Mouse (Mus musculus): ENCODE data around the gene Rbpjl. TPM values are rescaled to one million over a fixed set of nuclear protein-coding genes. Genes with fewer than 3 reads are reported as not detected.

The Rbpjl gene
- polyA plus RNA-seq, 1 experiment from 2014 or later: 0.11 TPM

DNA sequence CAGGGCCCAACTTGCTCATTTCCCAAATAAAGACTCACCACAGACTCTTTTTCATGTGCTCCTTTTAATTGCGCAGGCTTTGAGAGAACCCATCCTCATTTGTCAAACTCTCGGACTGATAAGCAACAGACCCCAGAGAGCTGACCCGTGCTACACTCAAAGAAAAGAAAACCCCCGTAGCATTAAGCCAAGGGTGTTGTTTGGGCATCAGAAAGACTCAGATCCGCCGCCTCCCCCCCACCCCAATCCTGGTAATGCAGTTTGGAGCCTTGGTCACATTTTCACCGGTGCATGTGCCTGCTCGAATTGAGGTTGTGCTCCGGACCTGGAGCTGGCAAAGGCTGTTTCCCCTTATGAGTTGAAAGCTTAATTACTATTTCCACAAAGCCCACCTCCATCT lies 2.1 kb downstream of the Rbpjl start, which contains the start of gene Matn4:
Gene Matn4 (minus strand): TSS at position 101 of the 400 bp plus-strand sequence.
- Histone ChIP-seq H3K9me3 (ENCODE audit: control insufficient read depth, low read length) (no peaks in the 10 kb centered on the region), H3K4me2 (ENCODE audit: low read depth, low read length) (peak within 1 kb of the TSS; percentile 47), H3K9ac (replicated peaks; ENCODE audit: low read depth, low read length) (peak within 1 kb of the TSS; percentile 41; the same call in 1 of the 2 replicates), H3K36me3 (ENCODE audit: control insufficient read depth, insufficient read depth, low read length) (no peaks in the 10 kb centered on the region), H3K27ac (ENCODE audit: low read depth, low read length) (no peak within 1 kb of the TSS), H3K27me3 (ENCODE audit: control insufficient read depth, insufficient read depth, low read length) (peaks cover 68% of the 10 kb centered on the region), H3K4me1 (ENCODE audit: control insufficient read depth, insufficient read depth, low read length) (peaks cover 11% of the 10 kb centered on the region; the same call in 1 of the 2 replicates), H3K4me3 (ENCODE audit: low read depth, low read length) (peak within 1 kb of the TSS; percentile 27)
- 10% methylated on average over 9 of the region's 9 CpGs for WGBS
- no peak for ATAC-seq (ENCODE audit: low read depth)

DNA sequence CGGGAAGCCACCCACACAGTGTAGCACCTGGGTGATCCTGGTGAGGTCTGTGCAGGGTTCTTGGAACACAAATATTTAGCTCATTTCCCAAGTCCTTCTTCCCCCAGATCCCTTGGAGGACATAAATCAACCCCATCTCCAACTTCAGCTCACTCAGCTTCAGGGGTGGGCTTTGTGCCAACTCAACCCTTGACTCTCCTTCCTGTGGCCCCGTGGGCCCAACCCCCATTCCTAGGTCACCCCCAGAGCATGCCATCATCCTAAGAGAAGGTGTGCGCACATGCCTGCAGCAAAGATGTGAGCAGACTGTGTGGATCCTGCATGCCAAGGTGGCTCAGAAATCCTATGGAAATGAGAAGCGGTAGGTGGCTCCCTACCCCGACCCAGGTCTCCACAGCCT lies 2.6 kb downstream of the Rbpjl start:
- no peaks in the 10 kb centered on the region for H3K9me3 ChIP-seq (ENCODE audit: control insufficient read depth, low read length)
- H3K36me3 ChIP-seq (ENCODE audit: control insufficient read depth, insufficient read depth, low read length): no peaks in the 10 kb centered on the region
- peaks cover 66% of the 10 kb centered on the region for H3K27me3 ChIP-seq (ENCODE audit: control insufficient read depth, insufficient read depth, low read length)
- no peak overlapping the region for H3K27ac ChIP-seq (ENCODE audit: low read depth, low read length)
- 44% methylated on average over 5 of the region's 5 CpGs for WGBS
- no peak for ATAC-seq (ENCODE audit: low read depth)
- no peak overlapping the region for H3K4me2 ChIP-seq (ENCODE audit: low read depth, low read length)
- peaks cover 8% of the 10 kb centered on the region; the same call in 1 of the 2 replicates for H3K4me1 ChIP-seq (ENCODE audit: control insufficient read depth, insufficient read depth, low read length)
- no peak overlapping the region for H3K4me3 ChIP-seq (ENCODE audit: low read depth, low read length)
- H3K9ac ChIP-seq (replicated peaks; ENCODE audit: low read depth, low read length): no peak overlapping the region

GRCm38 (mm10) chr2:164407708-164408107 lies 4.8 kb downstream of the Rbpjl start:
- peaks cover 47% of the 10 kb centered on the region for H3K27me3 ChIP-seq (ENCODE audit: control insufficient read depth, insufficient read depth, low read length)
- H3K4me3 ChIP-seq (ENCODE audit: low read depth, low read length): no peak overlapping the region
- H3K36me3 ChIP-seq (ENCODE audit: control insufficient read depth, insufficient read depth, low read length): no peaks in the 10 kb centered on the region
- no peak overlapping the region for H3K9ac ChIP-seq (replicated peaks; ENCODE audit: low read depth, low read length)
- no peaks in the 10 kb centered on the region for H3K9me3 ChIP-seq (ENCODE audit: control insufficient read depth, low read length)
- WGBS: under 1% methylated on average over 22 of the region's 22 CpGs
- H3K27ac ChIP-seq (ENCODE audit: low read depth, low read length): no peak overlapping the region
- H3K4me1 ChIP-seq (ENCODE audit: control insufficient read depth, insufficient read depth, low read length): peaks cover 7% of the 10 kb centered on the region; the same call in 1 of the 2 replicates
- 0 out of 2 replicates have a peak, but pooled peaks have one; percentile 31 for ATAC-seq (ENCODE audit: low read depth)
- H3K4me2 ChIP-seq (ENCODE audit: low read depth, low read length): no peak overlapping the region

- H3K27ac ChIP-seq (ENCODE audit: low read depth, low read length): no peak overlapping the region
- ATAC-seq (ENCODE audit: low read depth): no peak
- H3K4me3 ChIP-seq (ENCODE audit: low read depth, low read length): no peak overlapping the region
- no peaks in the 10 kb centered on the region for H3K36me3 ChIP-seq (ENCODE audit: control insufficient read depth, insufficient read depth, low read length)
- H3K27me3 ChIP-seq (ENCODE audit: control insufficient read depth, insufficient read depth, low read length): peaks cover 3% of the 10 kb centered on the region; the same call in 1 of the 2 replicates
- H3K9me3 ChIP-seq (ENCODE audit: control insufficient read depth, low read length): no peaks in the 10 kb centered on the region
- H3K4me2 ChIP-seq (ENCODE audit: low read depth, low read length): peak overlapping the region; percentile 14; the same call in 1 of the 2 replicates
- no peaks in the 10 kb centered on the region for H3K4me1 ChIP-seq (ENCODE audit: control insufficient read depth, insufficient read depth, low read length)
- H3K9ac ChIP-seq (replicated peaks; ENCODE audit: low read depth, low read length): no peak overlapping the region
- 26% methylated on average over 28 of the region's 28 CpGs for WGBS
Measured at GRCm38 (mm10) chr2:164414167-164414566, 11.2 kb downstream of the Rbpjl start.

DNA sequence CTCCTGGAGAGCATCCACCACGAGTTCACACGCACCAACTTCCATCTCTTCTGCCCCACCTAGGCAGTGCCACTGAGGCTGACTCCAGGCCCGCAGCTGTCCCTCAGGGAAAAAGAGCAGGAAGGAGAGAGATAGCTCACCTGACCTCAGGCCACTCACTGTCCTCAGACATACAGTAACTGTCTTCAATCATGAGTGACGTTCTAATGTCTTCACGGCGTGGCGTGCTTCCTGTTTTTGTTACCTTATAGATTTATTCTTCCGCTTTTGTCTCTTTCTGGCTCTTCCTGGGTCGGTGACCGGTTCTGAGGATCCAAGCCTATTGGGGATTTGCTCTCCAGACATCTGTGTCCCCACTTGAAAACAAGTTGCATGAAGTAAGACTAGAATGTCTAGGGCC lies 11.6 kb downstream of the Rbpjl start:
- WGBS: 74% methylated on average over 10 of the region's 10 CpGs
- Histone ChIP-seq H3K4me2 (ENCODE audit: low read depth, low read length) (peak overlapping the region; percentile 14; the same call in 1 of the 2 replicates), H3K4me1 (ENCODE audit: control insufficient read depth, insufficient read depth, low read length) (no peaks in the 10 kb centered on the region), H3K36me3 (ENCODE audit: control insufficient read depth, insufficient read depth, low read length) (no peaks in the 10 kb centered on the region), H3K9me3 (ENCODE audit: control insufficient read depth, low read length) (no peaks in the 10 kb centered on the region), H3K9ac (replicated peaks; ENCODE audit: low read depth, low read length) (no peak overlapping the region), H3K27me3 (ENCODE audit: control insufficient read depth, insufficient read depth, low read length) (peaks cover 3% of the 10 kb centered on the region; the same call in 1 of the 2 replicates), H3K27ac (ENCODE audit: low read depth, low read length) (no peak overlapping the region), H3K4me3 (ENCODE audit: low read depth, low read length) (no peak overlapping the region)
- no peak for ATAC-seq (ENCODE audit: low read depth)

DNA sequence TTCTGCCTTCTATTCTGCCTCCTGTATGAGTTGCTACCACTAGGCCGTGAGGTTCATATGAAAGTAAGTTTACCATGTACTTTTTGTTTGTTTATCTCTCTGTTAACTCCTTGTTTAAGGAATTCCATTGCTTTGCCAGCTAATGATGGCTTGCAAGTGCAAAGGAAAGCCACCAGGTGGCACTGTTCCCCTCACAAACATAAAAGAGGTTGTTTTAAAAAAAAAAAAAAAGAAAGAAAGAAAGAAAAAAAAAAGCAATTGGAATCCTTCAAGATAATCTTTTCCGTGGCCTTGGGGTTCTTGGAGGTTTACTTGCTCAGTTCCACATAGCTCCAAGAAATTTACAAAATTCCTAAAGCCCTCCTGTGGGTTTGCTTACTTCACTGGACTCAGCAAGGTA lies 14.3 kb downstream of the Rbpjl start:
- Histone ChIP-seq H3K4me1 (ENCODE audit: control insufficient read depth, insufficient read depth, low read length) (no peaks in the 10 kb centered on the region), H3K4me3 (ENCODE audit: low read depth, low read length) (no peak overlapping the region), H3K9me3 (ENCODE audit: control insufficient read depth, low read length) (no peaks in the 10 kb centered on the region), H3K9ac (replicated peaks; ENCODE audit: low read depth, low read length) (no peak overlapping the region), H3K27me3 (ENCODE audit: control insufficient read depth, insufficient read depth, low read length) (no peaks in the 10 kb centered on the region; the same call in 1 of the 2 replicates), H3K36me3 (ENCODE audit: control insufficient read depth, insufficient read depth, low read length) (no peaks in the 10 kb centered on the region), H3K27ac (ENCODE audit: low read depth, low read length) (no peak overlapping the region), H3K4me2 (ENCODE audit: low read depth, low read length) (no peak overlapping the region)
- WGBS: 1% methylated on average over 2 of the region's 2 CpGs
- no peak for ATAC-seq (ENCODE audit: low read depth)

DNA sequence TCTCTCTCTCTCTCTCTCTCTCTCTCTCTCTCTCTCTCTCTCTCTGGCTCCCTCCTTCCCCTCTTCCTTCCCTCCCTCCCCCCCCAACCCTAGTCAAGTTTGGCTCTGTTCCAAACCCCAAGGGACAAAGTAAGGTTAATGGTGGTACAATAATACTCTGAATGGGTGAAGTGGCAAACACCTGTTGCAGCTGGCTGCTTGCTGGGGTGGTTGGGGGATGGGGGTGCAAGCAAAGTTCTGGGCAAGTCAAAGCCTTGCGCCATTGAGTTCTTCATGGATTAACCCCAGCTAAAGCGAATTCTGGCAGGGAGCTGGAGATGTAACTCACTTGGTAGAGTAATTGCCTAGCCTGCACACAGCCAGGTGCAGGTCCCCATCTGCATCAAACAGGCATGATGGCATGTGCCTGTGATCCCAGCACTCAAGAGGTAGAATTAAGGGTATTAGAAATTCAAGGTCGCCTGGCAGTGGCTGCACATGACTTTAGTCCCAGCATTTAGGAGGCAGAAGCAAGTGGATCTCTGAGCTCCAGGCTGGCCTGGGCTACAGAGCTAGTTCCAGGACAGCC lies 15.5 kb downstream of the Rbpjl start:
- no peaks in the 10 kb centered on the region for H3K36me3 ChIP-seq (ENCODE audit: control insufficient read depth, insufficient read depth, low read length)
- no peak for ATAC-seq (ENCODE audit: low read depth)
- 32% methylated on average over 3 of the region's 3 CpGs for WGBS

GRCm38 (mm10) chr2:164419489-164419888 lies 16.5 kb downstream of the Rbpjl start:
- Histone ChIP-seq H3K4me2 (ENCODE audit: low read depth, low read length) (no peak overlapping the region), H3K27me3 (ENCODE audit: control insufficient read depth, insufficient read depth, low read length) (no peaks in the 10 kb centered on the region; the same call in 1 of the 2 replicates), H3K27ac (ENCODE audit: low read depth, low read length) (no peak overlapping the region), H3K4me1 (ENCODE audit: control insufficient read depth, insufficient read depth, low read length) (no peaks in the 10 kb centered on the region), H3K9ac (replicated peaks; ENCODE audit: low read depth, low read length) (no peak overlapping the region), H3K4me3 (ENCODE audit: low read depth, low read length) (no peak overlapping the region), H3K36me3 (ENCODE audit: control insufficient read depth, insufficient read depth, low read length) (no peaks in the 10 kb centered on the region), H3K9me3 (ENCODE audit: control insufficient read depth, low read length) (no peaks in the 10 kb centered on the region)
- 1% methylated on average over 3 of the region's 3 CpGs for WGBS
- ATAC-seq (ENCODE audit: low read depth): no peak

More for the DNA sequence above, 15.5 kb downstream of the Rbpjl start:
- no peak overlapping the region for H3K9ac ChIP-seq (replicated peaks; ENCODE audit: low read depth, low read length)
- H3K9me3 ChIP-seq (ENCODE audit: control insufficient read depth, low read length): no peaks in the 10 kb centered on the region
- no peaks in the 10 kb centered on the region; the same call in 1 of the 2 replicates for H3K27me3 ChIP-seq (ENCODE audit: control insufficient read depth, insufficient read depth, low read length)
- H3K27ac ChIP-seq (ENCODE audit: low read depth, low read length): no peak overlapping the region
- H3K4me3 ChIP-seq (ENCODE audit: low read depth, low read length): no peak overlapping the region
- H3K4me2 ChIP-seq (ENCODE audit: low read depth, low read length): no peak overlapping the region
- H3K4me1 ChIP-seq (ENCODE audit: control insufficient read depth, insufficient read depth, low read length): no peaks in the 10 kb centered on the region

DNA sequence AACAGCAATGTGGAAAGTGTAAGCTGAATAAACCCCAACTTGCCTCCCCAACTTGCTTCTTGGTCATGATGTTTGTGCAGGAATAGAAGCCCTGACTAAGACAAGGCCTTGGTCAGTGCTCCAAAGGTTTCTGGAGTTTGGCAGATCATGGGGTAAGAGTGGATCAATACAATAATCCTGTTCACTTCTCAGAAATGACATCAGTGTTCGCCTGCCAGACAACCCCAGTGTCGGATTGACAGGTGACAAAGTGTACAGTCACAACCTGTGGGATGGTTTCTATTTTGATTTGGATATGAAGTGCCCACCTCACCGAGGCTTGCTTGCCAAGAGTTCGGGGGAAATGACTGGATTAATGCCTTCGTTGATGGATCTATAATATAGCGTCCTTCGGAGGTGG lies 18.4 kb downstream of the Rbpjl start:
- no peaks in the 10 kb centered on the region for H3K36me3 ChIP-seq (ENCODE audit: control insufficient read depth, insufficient read depth, low read length)
- no peaks in the 10 kb centered on the region for H3K4me1 ChIP-seq (ENCODE audit: control insufficient read depth, insufficient read depth, low read length)
- H3K4me2 ChIP-seq (ENCODE audit: low read depth, low read length): no peak overlapping the region
- WGBS: 91% methylated on average over 7 of the region's 7 CpGs
- H3K4me3 ChIP-seq (ENCODE audit: low read depth, low read length): no peak overlapping the region
- H3K9ac ChIP-seq (replicated peaks; ENCODE audit: low read depth, low read length): no peak overlapping the region
- H3K27ac ChIP-seq (ENCODE audit: low read depth, low read length): no peak overlapping the region
- H3K27me3 ChIP-seq (ENCODE audit: control insufficient read depth, insufficient read depth, low read length): no peaks in the 10 kb centered on the region
- ATAC-seq (ENCODE audit: low read depth): no peak
- no peaks in the 10 kb centered on the region for H3K9me3 ChIP-seq (ENCODE audit: control insufficient read depth, low read length)

Measured in neural tube, embryonic 14.5 days (tissue).